11 mouse cellular contexts compared by ENCODE assay signal in the genomic region with DNA sequence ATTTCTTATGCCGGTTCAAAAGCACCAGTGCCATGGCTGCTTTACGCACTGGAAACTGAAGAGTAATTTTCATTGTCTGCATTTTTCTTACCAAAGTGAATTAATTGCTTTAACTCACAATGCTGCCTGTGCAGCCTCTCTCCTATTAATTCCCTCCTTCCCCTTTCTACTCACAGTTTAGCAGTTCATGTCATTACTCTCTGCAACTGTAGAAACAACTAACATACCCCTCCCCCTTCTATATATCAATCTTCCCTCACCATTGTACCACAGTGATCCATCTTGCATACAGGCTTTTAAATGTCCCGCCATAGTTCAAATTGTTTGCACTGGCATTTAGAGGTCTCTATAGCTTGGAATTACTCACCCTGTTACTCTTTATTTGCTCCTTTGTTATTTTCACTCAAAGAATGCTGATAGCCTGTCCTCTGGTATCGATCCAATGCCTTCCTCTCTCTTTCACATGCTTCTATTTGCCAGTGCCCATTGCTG.
"Had no signal": no experiment of that assay in that cellular context is flagged by ENCODE, and none has a peak within 500 bp of the region (broad histone marks: within the 10 kb centered on the region; RNA-seq: fewer than 3 reads in every experiment).

No protein-coding gene starts in this region.

- H3K27ac ChIP-seq: kidney, embryonic 15.5 days; limb, embryonic 13.5 days; liver, embryonic 14.5 days; midbrain, embryonic 10.5 days; stomach, embryonic 15.5 days had no signal

- H3K4me3 ChIP-seq: kidney, embryonic 15.5 days; limb, embryonic 13.5 days; midbrain, embryonic 10.5 days; myocyte; stomach, embryonic 15.5 days had no signal

- DNase-seq: kidney, postnatal 14 days; left cerebral cortex, postnatal 4 days; lung, adult 18-20 months; midbrain, embryonic 14.5 days; thymus, postnatal 36 days had no signal

- H3K36me3 ChIP-seq: kidney, embryonic 15.5 days; limb, embryonic 13.5 days; midbrain, embryonic 10.5 days; stomach, embryonic 15.5 days had no signal

- H3K27me3 ChIP-seq: kidney, embryonic 15.5 days; limb, embryonic 13.5 days; stomach, embryonic 15.5 days had no signal

- H3K9ac ChIP-seq: kidney, embryonic 15.5 days; limb, embryonic 13.5 days; liver, embryonic 14.5 days; stomach, embryonic 15.5 days had no signal

- H3K9me3 ChIP-seq: kidney, embryonic 15.5 days; limb, embryonic 13.5 days; midbrain, embryonic 10.5 days; stomach, embryonic 15.5 days had no signal

- H3K4me1 ChIP-seq: kidney, embryonic 15.5 days; limb, embryonic 13.5 days; midbrain, embryonic 10.5 days; stomach, embryonic 15.5 days had no signal

- H3K4me2 ChIP-seq: kidney, embryonic 15.5 days; limb, embryonic 13.5 days; stomach, embryonic 15.5 days had no signal
